Mouse (Mus musculus): Measurements from ENCODE around the gene Gon7.

- TF ChIP-seq CTCF (conservative IDR thresholded peaks at IDR 0.05; ENCODE audit: low read length) = peak; percentile 41
- no peak for TF ChIP-seq POU5F1 (IDR thresholded peaks at IDR 0.05; ENCODE audit: borderline replicate concordance, low read length)
- no peak for TF ChIP-seq NANOG (IDR thresholded peaks at IDR 0.05; ENCODE audit: borderline replicate concordance, low read length)
Measured at GRCm38 (mm10) chr12:102740285-102740684, 17.3 kb downstream of the Gon7 start.
